Mouse (Mus musculus) urinary bladder, postnatal 10 days (tissue): Measurements from ENCODE around the gene Usp18.

ENCODE experiments used
- DNase-seq: peaks from one replicate; pipeline ENCODE4 v3.0.0; 2022; ENCODE audit warnings: low spot score

Usp18 gene

DNA sequence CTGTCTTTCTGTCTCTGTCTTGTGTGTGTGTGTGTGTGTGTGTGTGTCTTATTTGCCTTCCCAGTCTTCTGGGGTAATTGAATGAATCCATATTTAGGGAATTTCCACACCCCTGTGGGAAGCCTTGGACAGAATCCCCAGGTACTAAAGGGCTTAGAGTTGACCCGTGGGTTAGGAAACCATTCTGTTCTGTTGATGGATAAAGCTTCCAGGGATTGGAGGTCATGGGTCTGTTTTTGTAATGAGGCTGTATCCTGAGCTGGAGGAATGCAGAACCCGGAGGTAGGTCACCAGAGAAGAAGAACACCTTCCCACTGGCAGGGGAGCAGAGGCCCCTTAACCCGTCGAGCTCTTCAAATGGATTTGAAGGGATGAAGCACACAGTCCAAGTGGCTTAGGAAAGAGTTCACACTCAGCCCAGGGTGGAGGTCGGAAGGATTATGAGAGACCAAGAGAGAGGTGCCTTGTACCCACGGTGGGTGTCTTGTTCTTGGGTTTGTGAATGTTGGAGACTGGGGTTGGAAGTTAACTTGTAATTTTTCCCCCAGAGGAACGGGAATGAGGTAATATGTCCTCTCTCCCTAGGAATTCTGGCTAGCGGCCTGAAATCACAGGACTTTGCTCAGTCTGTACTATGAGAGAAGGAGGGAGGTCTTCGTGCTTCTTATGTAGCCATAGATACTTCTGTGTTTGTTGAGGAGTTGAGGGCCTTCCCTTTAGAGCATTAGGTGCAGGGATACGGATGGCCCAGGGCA, 57.9 kb downstream of the Usp18 start:
- no peak for DNase-seq

DNA sequence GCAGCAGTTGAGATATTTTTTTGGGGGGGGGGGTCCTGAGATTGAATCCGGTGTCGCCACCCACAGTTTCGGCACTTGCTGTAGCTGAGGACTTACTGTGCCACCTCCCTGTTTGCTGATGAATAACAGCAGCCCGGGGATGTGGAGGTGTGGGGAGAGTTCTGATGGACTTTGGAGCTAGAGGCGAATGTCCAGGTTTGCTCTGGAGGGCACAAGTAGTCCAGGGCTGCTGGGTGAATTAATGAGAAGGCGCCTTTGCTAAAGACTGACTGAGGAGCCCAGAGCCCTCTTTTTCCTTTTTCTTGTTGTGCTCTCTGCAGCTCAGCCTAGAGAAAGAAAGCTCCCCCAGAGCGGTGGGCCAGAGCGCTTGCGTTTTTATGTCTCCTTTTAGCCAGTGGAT, 58.9 kb downstream of the Usp18 start:
- no peak for DNase-seq

DNA sequence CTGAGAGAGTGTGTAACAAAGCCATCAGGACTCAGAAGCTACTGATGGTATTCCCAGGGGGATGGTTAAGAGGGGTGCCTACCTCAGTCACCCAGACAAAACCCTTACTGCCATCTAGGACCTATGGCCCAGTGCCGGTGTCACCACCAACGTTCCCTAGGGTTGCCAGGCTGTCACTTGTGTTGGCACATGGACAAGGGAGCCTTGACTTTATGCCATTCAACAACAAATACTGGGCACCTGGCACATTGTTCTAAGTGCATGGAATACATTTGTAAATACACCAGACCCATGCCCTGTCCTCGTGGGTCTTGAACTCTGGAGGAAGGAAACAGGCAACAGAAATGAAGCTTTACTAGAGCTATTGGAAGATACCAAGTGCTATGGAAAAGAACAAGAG, 59.9 kb downstream of the Usp18 start:
- no peak for DNase-seq

DNA sequence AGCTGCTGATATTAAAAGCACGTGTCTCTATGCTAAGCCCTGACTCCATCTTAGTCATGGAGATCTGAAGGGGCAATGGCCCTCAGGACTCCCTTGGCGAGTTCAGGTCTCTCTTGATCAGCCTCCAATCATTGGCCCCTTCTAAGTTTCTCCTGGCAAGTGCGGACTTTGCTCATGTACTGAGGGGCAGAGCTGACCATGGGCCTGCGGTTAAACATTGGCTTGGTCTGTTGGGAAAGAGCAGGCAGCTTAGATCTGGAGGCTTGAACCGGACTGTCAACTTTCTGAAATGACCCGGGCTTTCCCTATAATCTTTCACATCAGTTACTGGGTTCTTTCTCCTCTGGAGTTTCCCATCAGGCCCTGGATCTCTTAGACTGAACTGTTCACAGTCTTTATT, 65.3 kb downstream of the Usp18 start:
- DNase-seq, result no peak

DNA sequence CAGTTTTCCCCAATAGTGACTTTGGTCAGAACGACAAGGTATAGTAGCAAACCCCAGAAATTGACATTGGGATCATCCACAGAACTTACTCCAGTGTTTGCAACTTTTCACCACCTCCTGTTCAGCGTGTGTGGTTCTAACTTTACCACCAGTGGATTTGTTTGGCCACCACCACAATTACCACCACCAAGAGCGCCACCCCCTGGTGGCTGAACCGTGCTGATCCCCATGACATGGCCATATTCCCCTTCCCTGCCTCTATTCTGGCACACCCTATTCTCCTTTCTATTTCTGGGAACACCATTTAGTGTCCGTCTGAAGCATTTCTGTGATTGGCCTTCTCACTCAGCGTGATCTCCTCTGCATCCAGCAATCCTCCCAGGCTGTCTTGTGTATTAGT, 73.4 kb downstream of the Usp18 start:
- DNase-seq, result no peak
